Mouse (Mus musculus) heart, embryonic 15.5 days (tissue): ENCODE measurements at regions not wholly inside any gene's neighbourhood (a gene's known extent, or its start where the extent isn't known, plus 50 kb on each side); places are given as distances from the start of the nearest gene placed in this dataset.

ENCODE experiments used
- ATAC-seq: fragments of 200-750 bp; cut with Nextera tagmentation; replicated peaks from 2 replicates; pipeline ENCODE4 v1.8.0; 2017; ENCODE audit warnings: low read depth, moderate TSS enrichment; ENCODE audit not compliant: insufficient number of reproducible peaks, insufficient read depth, low FRiP score
- H3K27ac ChIP-seq: fragments of 300-500 bp; sonication (generic); 2 replicates; pipeline ENCODE4 v1.5.1; 2015; ENCODE audit warnings: mild to moderate bottlenecking, inconsistent platforms
- H3K27me3 ChIP-seq: fragments of 300-500 bp; sonication (generic); 2 replicates; pipeline ENCODE4 v1.6.1; 2015; ENCODE audit warnings: inconsistent platforms
- H3K36me3 ChIP-seq: fragments of 300-500 bp; sonication (generic); 2 replicates; pipeline ENCODE4 v1.6.1; 2015; ENCODE audit warnings: mild to moderate bottlenecking, inconsistent platforms
- H3K4me1 ChIP-seq: fragments of 300-500 bp; sonication (generic); replicated peaks from 2 replicates; pipeline ENCODE4 v1.6.1; 2015; ENCODE audit warnings: inconsistent platforms
- H3K4me2 ChIP-seq: fragments of 300-500 bp; sonication (generic); 2 replicates; pipeline ENCODE4 v1.6.1; 2015; ENCODE audit warnings: inconsistent platforms, mild to moderate bottlenecking, moderate library complexity
- H3K4me3 ChIP-seq: fragments of 300-500 bp; sonication (generic); 2 replicates; pipeline ENCODE4 v1.5.1; 2015; ENCODE audit warnings: mild to moderate bottlenecking, inconsistent platforms
- H3K9ac ChIP-seq: fragments of 300-500 bp; sonication (generic); 2 replicates; pipeline ENCODE4 v1.6.1; 2015; ENCODE audit warnings: mild to moderate bottlenecking, inconsistent platforms
- H3K9me3 ChIP-seq: fragments of 300-500 bp; sonication (generic); replicated peaks from 2 replicates; pipeline ENCODE4 v1.6.1; 2016; ENCODE audit warnings: inconsistent platforms
- WGBS: fragments of 180-500 bp; shearing (Covaris S2); methylation state at CpG from one replicate; pipeline ENCODE4 v1.1.7; 2015; ENCODE audit warnings: mixed read lengths; 5-methylcytosine and 5-hydroxymethylcytosine counted together

- WGBS = 26% methylated on average over 1 of the region's 1 CpGs
- Histone ChIP-seq H3K9ac (no peak overlapping the region), H3K4me3 (no peak overlapping the region), H3K27me3 (no peaks in the 10 kb centered on the region), H3K9me3 (no peaks in the 10 kb centered on the region), H3K4me1 (no peaks in the 10 kb centered on the region), H3K27ac (no peak overlapping the region), H3K4me2 (no peak overlapping the region), H3K36me3 (no peaks in the 10 kb centered on the region)
- ATAC-seq = no peak
These were observed 215.3 kb downstream of the En1 start for GRCm38 (mm10) chr1:120817563-120817962.

DNA sequence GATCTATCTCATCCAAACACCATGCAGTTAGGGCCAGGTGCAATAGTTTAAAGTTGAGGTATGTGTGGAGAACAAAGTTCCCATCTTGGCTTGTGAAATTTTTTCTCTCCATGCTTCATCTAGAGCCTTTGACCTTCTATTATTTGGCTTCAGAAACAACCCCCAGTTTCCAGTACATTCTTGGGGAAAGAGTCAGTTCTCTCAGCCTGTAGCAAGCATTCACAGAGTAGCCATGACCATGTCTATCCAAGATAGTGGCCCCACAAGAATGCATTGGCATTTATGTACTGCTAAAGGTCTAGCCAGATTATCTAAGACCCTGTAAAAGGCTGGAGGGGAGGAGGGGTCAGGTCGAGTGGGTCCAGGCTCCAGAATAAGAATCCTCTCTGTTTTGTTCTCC, 229.8 kb downstream of the En1 start:
- H3K27ac ChIP-seq = no peak overlapping the region
- no peak overlapping the region for H3K4me2 ChIP-seq
- 45% methylated on average over 1 of the region's 1 CpGs for WGBS
- no peaks in the 10 kb centered on the region for H3K9me3 ChIP-seq
- no peaks in the 10 kb centered on the region for H3K4me1 ChIP-seq
- H3K36me3 ChIP-seq = no peaks in the 10 kb centered on the region
- H3K27me3 ChIP-seq = no peaks in the 10 kb centered on the region
- H3K4me3 ChIP-seq = no peak overlapping the region
- H3K9ac ChIP-seq = no peak overlapping the region
- ATAC-seq = no peak

- Histone ChIP-seq H3K36me3 (no peaks in the 10 kb centered on the region), H3K27me3 (no peaks in the 10 kb centered on the region), H3K4me3 (no peak overlapping the region), H3K9ac (no peak overlapping the region), H3K4me1 (no peaks in the 10 kb centered on the region), H3K4me2 (no peak overlapping the region), H3K27ac (no peak overlapping the region), H3K9me3 (no peaks in the 10 kb centered on the region)
- ATAC-seq = no peak
- WGBS = 50% methylated on average over 7 of the region's 7 CpGs
These were observed 240.4 kb downstream of the En1 start for GRCm38 (mm10) chr1:120842596-120842995.

DNA sequence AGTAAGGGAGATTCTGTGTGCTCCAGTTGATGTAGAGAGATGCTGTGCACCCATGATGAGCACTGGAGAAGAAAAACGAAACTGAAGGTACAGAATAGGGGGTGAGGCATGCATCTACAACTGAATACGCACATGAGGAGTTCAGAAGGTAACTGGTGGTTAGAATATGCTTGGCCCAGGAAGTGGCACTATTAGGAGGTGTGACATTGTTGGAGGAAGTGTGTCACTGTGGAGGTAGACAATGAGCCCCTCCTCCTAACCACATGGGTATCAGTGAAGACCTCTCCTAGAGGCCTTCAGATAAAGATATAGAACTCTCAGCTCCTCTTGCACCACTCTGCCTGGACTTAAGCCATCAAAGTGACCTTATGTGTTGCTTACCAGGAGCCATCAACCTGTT, 243.9 kb downstream of the En1 start:
- WGBS = 72% methylated on average over 2 of the region's 2 CpGs
- no peak overlapping the region for H3K27ac ChIP-seq

DNA sequence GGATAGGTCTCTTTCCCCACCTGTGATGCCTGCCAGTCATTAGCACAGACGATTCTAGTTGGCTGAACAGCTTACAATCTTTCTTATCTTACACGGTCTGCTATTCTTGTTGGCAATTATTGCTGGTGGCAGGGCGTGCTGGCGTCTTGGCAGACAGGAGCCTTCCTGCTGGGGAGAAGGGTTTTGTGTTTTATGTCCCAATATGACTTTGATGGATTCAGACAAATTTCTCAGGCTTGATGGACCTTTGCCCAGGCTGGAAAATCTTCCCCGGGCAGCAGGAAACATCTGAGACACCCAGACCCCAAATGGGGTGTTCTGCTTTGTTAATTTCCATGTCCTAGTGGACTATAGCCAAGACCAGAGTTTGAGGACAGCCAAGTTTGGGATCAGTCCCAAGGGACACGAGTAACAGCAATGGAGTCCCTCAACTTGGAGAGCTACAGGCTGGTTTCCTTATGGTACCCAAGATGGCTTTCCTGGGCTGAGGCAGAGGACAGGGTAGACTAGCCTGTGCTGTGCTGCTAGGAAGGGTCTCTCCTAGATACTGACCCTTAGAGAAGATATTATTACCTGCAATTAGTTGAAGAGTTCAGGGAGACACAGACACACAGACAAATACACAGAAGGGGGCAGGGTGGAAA, 249.8 kb downstream of the En1 start:
- no peaks in the 10 kb centered on the region for H3K9me3 ChIP-seq
- no peak for ATAC-seq
- H3K9ac ChIP-seq = no peak overlapping the region
- no peak overlapping the region for H3K4me3 ChIP-seq
- H3K4me2 ChIP-seq = no peak overlapping the region
- H3K4me1 ChIP-seq = no peaks in the 10 kb centered on the region
- H3K27me3 ChIP-seq = no peaks in the 10 kb centered on the region
- no peak overlapping the region for H3K27ac ChIP-seq
- 50% methylated on average over 6 of the region's 6 CpGs for WGBS
- no peaks in the 10 kb centered on the region for H3K36me3 ChIP-seq

More for the DNA sequence above, 243.9 kb downstream of the En1 start:
- no peaks in the 10 kb centered on the region for H3K36me3 ChIP-seq
- ATAC-seq = no peak
- no peaks in the 10 kb centered on the region for H3K9me3 ChIP-seq
- H3K27me3 ChIP-seq = no peaks in the 10 kb centered on the region
- no peak overlapping the region for H3K9ac ChIP-seq
- no peak overlapping the region for H3K4me3 ChIP-seq
- H3K4me1 ChIP-seq = no peaks in the 10 kb centered on the region
- no peak overlapping the region for H3K4me2 ChIP-seq

DNA sequence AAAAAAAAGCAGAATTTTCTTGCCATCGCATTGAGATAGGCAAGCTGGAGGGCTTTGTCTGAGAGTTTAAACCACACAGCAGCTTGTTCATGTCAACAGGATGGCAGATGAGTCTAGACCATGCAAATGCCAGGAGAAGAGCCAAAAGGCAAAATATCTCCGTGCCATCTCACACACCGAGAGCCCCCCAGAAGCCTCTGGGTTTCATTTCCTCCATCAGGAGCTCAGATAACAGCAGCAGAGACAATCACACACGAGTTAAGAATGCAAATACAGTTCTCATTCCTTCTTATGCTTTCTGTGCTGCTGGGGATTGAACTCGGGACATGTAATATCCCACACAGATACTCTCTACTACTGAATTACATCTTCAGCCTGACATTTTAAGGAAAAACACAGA, 255.3 kb downstream of the En1 start:
- H3K4me3 ChIP-seq = no peak overlapping the region
- H3K4me2 ChIP-seq = no peak overlapping the region
- no peaks in the 10 kb centered on the region for H3K36me3 ChIP-seq
- no peak overlapping the region for H3K27ac ChIP-seq
- no peak for ATAC-seq
- H3K9me3 ChIP-seq = no peaks in the 10 kb centered on the region
- H3K27me3 ChIP-seq = no peaks in the 10 kb centered on the region
- no peak overlapping the region for H3K9ac ChIP-seq
- H3K4me1 ChIP-seq = no peaks in the 10 kb centered on the region
- 41% methylated on average over 5 of the region's 5 CpGs for WGBS

- Histone ChIP-seq H3K4me3 (no peak overlapping the region), H3K9me3 (no peaks in the 10 kb centered on the region), H3K27ac (no peak overlapping the region), H3K27me3 (no peaks in the 10 kb centered on the region), H3K4me2 (no peak overlapping the region), H3K9ac (no peak overlapping the region), H3K36me3 (no peaks in the 10 kb centered on the region), H3K4me1 (no peaks in the 10 kb centered on the region)
- no peak for ATAC-seq
- 61% methylated on average over 5 of the region's 5 CpGs for WGBS
These were observed 257.3 kb downstream of the En1 start for GRCm38 (mm10) chr1:120859546-120859945.

GRCm38 (mm10) chr1:120872554-120872953, 270.3 kb downstream of the En1 start:
- no peak for ATAC-seq

DNA sequence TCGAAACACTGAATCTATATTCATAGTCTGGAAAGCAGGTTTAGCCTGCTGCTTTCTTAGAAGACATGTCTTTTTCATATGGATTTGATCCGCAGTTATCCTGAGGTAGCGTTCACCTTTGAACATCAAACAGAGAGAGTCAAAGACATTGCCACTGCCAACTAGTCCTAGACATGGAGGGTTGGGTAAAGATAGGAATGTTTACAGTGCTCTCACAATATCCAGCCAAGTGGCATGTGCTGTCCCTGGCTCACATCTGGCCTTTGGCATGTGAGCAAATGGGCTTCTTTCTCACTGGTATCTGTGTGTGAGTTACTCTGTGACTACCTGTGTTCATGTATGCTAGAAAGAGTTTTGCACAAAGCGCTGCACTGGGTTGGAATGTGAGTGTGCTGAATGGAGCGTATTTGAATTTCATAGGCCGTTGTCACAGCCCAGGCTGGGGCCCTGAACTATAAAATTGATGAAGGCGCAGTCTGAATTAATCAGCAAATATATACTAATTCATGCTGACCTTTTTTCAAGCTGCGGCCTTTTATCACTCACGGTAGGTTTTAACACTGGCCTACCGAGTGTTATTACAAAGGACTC, 280.8 kb downstream of the En1 start:
- Histone ChIP-seq H3K9me3 (no peaks in the 10 kb centered on the region), H3K4me3 (no peak overlapping the region), H3K27ac (no peak overlapping the region), H3K9ac (no peak overlapping the region), H3K4me1 (no peaks in the 10 kb centered on the region), H3K4me2 (no peak overlapping the region), H3K27me3 (no peaks in the 10 kb centered on the region), H3K36me3 (no peaks in the 10 kb centered on the region)
- 90% methylated on average over 10 of the region's 10 CpGs for WGBS
- ATAC-seq = no peak

More at GRCm38 (mm10) chr1:120872554-120872953, 270.3 kb downstream of the En1 start:
- H3K36me3 ChIP-seq = no peaks in the 10 kb centered on the region
- H3K27ac ChIP-seq = no peak overlapping the region
- 69% methylated on average over 7 of the region's 7 CpGs for WGBS
- H3K9me3 ChIP-seq = no peaks in the 10 kb centered on the region
- H3K27me3 ChIP-seq = no peaks in the 10 kb centered on the region
- H3K9ac ChIP-seq = no peak overlapping the region
- H3K4me2 ChIP-seq = no peak overlapping the region
- H3K4me1 ChIP-seq = no peaks in the 10 kb centered on the region
- no peak overlapping the region for H3K4me3 ChIP-seq

GRCm38 (mm10) chr1:120883632-120884031, 281.4 kb downstream of the En1 start:
- H3K4me2 ChIP-seq = no peak overlapping the region
- H3K36me3 ChIP-seq = no peaks in the 10 kb centered on the region
- ATAC-seq = no peak
- no peaks in the 10 kb centered on the region for H3K27me3 ChIP-seq
- H3K4me3 ChIP-seq = no peak overlapping the region
- no peaks in the 10 kb centered on the region for H3K4me1 ChIP-seq
- WGBS = 67% methylated on average over 9 of the region's 9 CpGs
- no peaks in the 10 kb centered on the region for H3K9me3 ChIP-seq
- no peak overlapping the region for H3K9ac ChIP-seq
- no peak overlapping the region for H3K27ac ChIP-seq

DNA sequence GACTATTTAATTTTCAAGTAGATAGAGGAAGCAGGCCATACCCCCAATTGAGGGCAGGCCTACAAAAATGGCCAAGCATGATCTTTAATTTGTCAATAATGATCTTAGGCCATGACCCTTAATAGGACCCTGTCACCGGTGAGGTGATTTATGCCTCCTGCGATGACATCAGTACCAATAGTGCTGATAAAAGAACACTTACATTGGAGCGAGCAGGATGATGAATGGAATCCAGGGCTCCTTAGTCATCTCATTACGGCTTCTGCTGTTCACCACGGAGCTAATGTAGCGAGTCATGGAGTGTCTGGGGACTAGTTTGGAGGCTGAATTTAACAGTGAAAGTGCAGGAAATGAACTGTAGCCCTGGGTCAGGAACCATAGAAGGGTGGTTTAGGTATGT, 308.6 kb downstream of the En1 start:
- no peaks in the 10 kb centered on the region for H3K4me1 ChIP-seq
- WGBS = 41% methylated on average over 6 of the region's 6 CpGs
- no peak for ATAC-seq
- H3K4me2 ChIP-seq = no peak overlapping the region
- no peaks in the 10 kb centered on the region for H3K27me3 ChIP-seq
- no peaks in the 10 kb centered on the region for H3K36me3 ChIP-seq
- H3K27ac ChIP-seq = no peak overlapping the region
- no peak overlapping the region for H3K4me3 ChIP-seq
- H3K9me3 ChIP-seq = no peaks in the 10 kb centered on the region
- no peak overlapping the region for H3K9ac ChIP-seq

GRCm38 (mm10) chr1:120911962-120912670, 309.9 kb downstream of the En1 start:
- WGBS = 69% methylated on average over 8 of the region's 8 CpGs
- H3K36me3 ChIP-seq = no peaks in the 10 kb centered on the region
- no peak for ATAC-seq
- H3K27ac ChIP-seq = no peak overlapping the region
- H3K27me3 ChIP-seq = no peaks in the 10 kb centered on the region
- no peak overlapping the region for H3K9ac ChIP-seq
- H3K4me1 ChIP-seq = no peaks in the 10 kb centered on the region
- H3K4me3 ChIP-seq = no peak overlapping the region
- no peak overlapping the region for H3K4me2 ChIP-seq
- H3K9me3 ChIP-seq = no peaks in the 10 kb centered on the region
